Mouse (Mus musculus) MEL (cell line): ENCODE measurements at regions not wholly inside any gene's neighbourhood (a gene's known extent, or its start where the extent isn't known, plus 50 kb on each side); places are given as distances from the start of the nearest gene placed in this dataset.

ENCODE experiments used
- DNase-seq: peaks from one replicate; pipeline ENCODE4 v3.0.0; 2011; ENCODE audit warnings: low read depth, low spot score
- H3K27ac ChIP-seq: 2 replicates; pipeline ENCODE4 v1.5.1; 2012; ENCODE audit warnings: low read depth, mild to moderate bottlenecking, control low read depth, low read length, moderate library complexity; ENCODE audit not compliant: control insufficient read depth
- H3K27me3 ChIP-seq, 2 experiments: fragments of 150-350 bp in 1 of 2; sonication (generic) in 1 of 2; 2 replicates each; pipeline ENCODE4 v1.6.1; 2012; ENCODE audit warnings: low read length in 2 of 2, mild to moderate bottlenecking in 2 of 2, improper control_type of control experiment in 1 of 2, moderate library complexity in 1 of 2; ENCODE audit not compliant: insufficient read depth in 2 of 2, control insufficient read depth in 1 of 2
- H3K36me3 ChIP-seq, 2 experiments: 2 replicates each; pipeline ENCODE4 v1.6.1; 2012 to 2014; ENCODE audit warnings: low read length in 2 of 2, improper control_type of control experiment in 1 of 2, inconsistent platforms in 1 of 2, mild to moderate bottlenecking in 1 of 2; ENCODE audit not compliant: insufficient read depth in 2 of 2, control insufficient read depth in 1 of 2
- H3K4me1 ChIP-seq, 2 experiments: fragments of 150-350 bp in 1 of 2; sonication (generic) in 1 of 2; 2 replicates each; pipeline ENCODE4 v1.6.1; 2012; ENCODE audit warnings: low read length in 2 of 2, improper control_type of control experiment in 1 of 2, mild to moderate bottlenecking in 1 of 2; ENCODE audit not compliant: insufficient read depth in 2 of 2, control insufficient read depth in 1 of 2
- H3K4me3 ChIP-seq, 2 experiments: fragments of 150-350 bp in 1 of 2; sonication (generic) in 1 of 2; 2 replicates each; pipeline ENCODE4 v1.5.1; 2012; ENCODE audit warnings: low read depth in 2 of 2, low read length in 2 of 2, mild to moderate bottlenecking in 2 of 2, moderate library complexity in 2 of 2, control low read depth in 1 of 2, improper control_type of control experiment in 1 of 2; ENCODE audit not compliant: control insufficient read depth in 1 of 2, insufficient read depth in 1 of 2
- H3K79me2 ChIP-seq: 2 replicates; pipeline ENCODE4 v1.6.1; 2012; ENCODE audit warnings: mild to moderate bottlenecking, low read length, moderate library complexity; ENCODE audit not compliant: control insufficient read depth, poor library complexity, insufficient read depth
- H3K9ac ChIP-seq: 2 replicates; pipeline ENCODE4 v1.6.1; 2012; ENCODE audit warnings: low read depth, mild to moderate bottlenecking, control low read depth, low read length, moderate library complexity; ENCODE audit not compliant: control insufficient read depth, poor library complexity, severe bottlenecking
- H3K9me3 ChIP-seq: fragments of 150-350 bp; sonication (generic); replicated peaks from 2 replicates; pipeline ENCODE4 v1.6.1; 2012; ENCODE audit warnings: mild to moderate bottlenecking, low read length, improper control_type of control experiment, moderate library complexity; ENCODE audit not compliant: insufficient read depth
- BHLHE40 ChIP-seq: IDR thresholded peaks from 2 replicates; pipeline ENCODE4 v1.6.1; 2012; ENCODE audit warnings: low read depth, mild to moderate bottlenecking, inconsistent platforms, low read length, improper control_type of control experiment, borderline replicate concordance
- CTCF ChIP-seq, 3 experiments: IDR thresholded peaks in 2 of 3; conservative IDR thresholded peaks in 1 of 3; 2 replicates each; pipeline ENCODE4 v1.5.1; 2011 to 2012; ENCODE audit warnings: low read length in 3 of 3, low read depth in 2 of 3, mild to moderate bottlenecking in 2 of 3, improper control_type of control experiment in 1 of 3, inconsistent platforms in 1 of 3, mixed read lengths in 1 of 3, moderate library complexity in 1 of 3; ENCODE audit not compliant: control insufficient read depth in 1 of 3, insufficient read depth in 1 of 3, poor library complexity in 1 of 3, severe bottlenecking in 1 of 3
- ELF1 ChIP-seq: IDR thresholded peaks from 2 replicates; pipeline ENCODE4 v1.6.1; 2014; ENCODE audit warnings: low read depth, mild to moderate bottlenecking, inconsistent platforms, low read length, improper control_type of control experiment, moderate library complexity
- ETS1 ChIP-seq: IDR thresholded peaks from 2 replicates; pipeline ENCODE4 v1.6.1; 2012; ENCODE audit warnings: low read depth, mild to moderate bottlenecking, inconsistent platforms, low read length, improper control_type of control experiment, moderate library complexity
- GATA1 ChIP-seq: IDR thresholded peaks from 2 replicates; pipeline ENCODE4 v1.6.1; 2011; ENCODE audit warnings: low read depth, low read length, improper control_type of control experiment
- HCFC1 ChIP-seq: IDR thresholded peaks from 2 replicates; pipeline ENCODE4 v1.6.1; 2012; ENCODE audit warnings: low read depth, mild to moderate bottlenecking, inconsistent platforms, low read length, improper control_type of control experiment, moderate library complexity
- KAT2A ChIP-seq: conservative IDR thresholded peaks from 2 replicates; pipeline ENCODE4 v1.6.1; 2012; ENCODE audit warnings: low read depth, low read length, improper control_type of control experiment, inconsistent platforms
- MAX ChIP-seq: IDR thresholded peaks from 2 replicates; pipeline ENCODE4 v1.6.1; 2011; ENCODE audit warnings: low read length, improper control_type of control experiment
- MYB ChIP-seq: IDR thresholded peaks from 2 replicates; pipeline ENCODE4 v1.6.1; 2011; ENCODE audit warnings: mild to moderate bottlenecking, low read depth, low read length, improper control_type of control experiment
- MYC ChIP-seq: IDR thresholded peaks from 2 replicates; pipeline ENCODE4 v1.6.1; 2011; ENCODE audit warnings: low read depth, mild to moderate bottlenecking, low read length, improper control_type of control experiment, moderate library complexity
- NELFE ChIP-seq: IDR thresholded peaks from 2 replicates; pipeline ENCODE4 v1.6.1; 2011; ENCODE audit warnings: low read depth, low read length, improper control_type of control experiment
- POLR2AphosphoS5 ChIP-seq: IDR thresholded peaks from 2 replicates; pipeline ENCODE4 v1.6.1; 2012; ENCODE audit warnings: low read depth, borderline replicate concordance, mild to moderate bottlenecking, inconsistent platforms, low read length, moderate library complexity, mixed read lengths
- RAD21 ChIP-seq: IDR thresholded peaks from 2 replicates; pipeline ENCODE4 v1.6.1; 2011; ENCODE audit warnings: mild to moderate bottlenecking, low read depth, low read length, improper control_type of control experiment
- UBTF ChIP-seq: IDR thresholded peaks from 2 replicates; pipeline ENCODE4 v1.6.1; 2012; ENCODE audit warnings: low read depth, mild to moderate bottlenecking, inconsistent platforms, low read length, improper control_type of control experiment, moderate library complexity, borderline replicate concordance; ENCODE audit not compliant: insufficient read depth
- USF2 ChIP-seq, 2 experiments: IDR thresholded peaks; 2 replicates each; pipeline ENCODE4 v1.6.1; 2011 to 2012; ENCODE audit warnings: improper control_type of control experiment in 2 of 2, low read length in 2 of 2, borderline replicate concordance in 1 of 2, inconsistent platforms in 1 of 2, low read depth in 1 of 2, mild to moderate bottlenecking in 1 of 2; ENCODE audit not compliant: insufficient read depth in 1 of 2
- ZNF384 ChIP-seq: IDR thresholded peaks from 2 replicates; pipeline ENCODE4 v1.6.1; 2012; ENCODE audit warnings: low read depth, mild to moderate bottlenecking, inconsistent platforms, low read length, improper control_type of control experiment

DNA sequence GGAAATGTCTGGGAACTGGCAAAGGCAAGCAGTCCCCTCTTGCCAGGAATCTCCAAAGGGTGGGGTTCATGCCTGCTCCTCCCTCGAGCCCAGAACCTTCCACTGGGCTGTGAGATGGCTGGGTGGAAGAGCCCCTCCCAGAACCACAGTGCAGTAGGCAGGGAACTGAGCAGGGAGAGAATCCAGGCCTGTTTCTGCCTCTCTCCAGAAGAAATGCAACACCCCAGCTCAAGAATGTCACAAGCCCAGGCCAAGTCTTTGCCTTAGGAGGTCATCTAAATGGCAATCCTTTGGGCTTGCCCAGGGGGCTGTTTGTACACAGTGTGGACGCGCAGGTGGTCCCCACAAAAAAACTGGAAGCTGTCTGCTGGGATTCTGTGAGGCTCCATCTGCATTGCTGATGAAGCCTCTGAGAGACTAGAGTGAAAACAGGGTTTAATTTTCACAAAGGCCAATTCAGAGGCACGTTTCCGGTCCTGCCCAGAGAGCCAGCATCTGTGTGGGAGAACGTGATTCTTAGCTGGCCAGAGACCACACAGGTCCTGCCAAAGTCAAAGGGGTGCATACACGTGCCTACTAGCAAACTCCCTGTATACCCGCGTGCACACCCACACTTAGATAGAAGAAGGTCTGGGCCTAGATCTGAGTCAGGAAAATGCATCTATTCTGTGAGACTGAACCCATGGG lies 129.0 kb downstream of the Hmg20a start:
- Histone ChIP-seq H3K27ac (no peak overlapping the region), H3K9ac (no peak overlapping the region), H3K79me2 (no peaks in the 10 kb centered on the region), H3K4me1 (peaks cover 0 to 4% of the 10 kb centered on the region in 2 experiments; a peak in 1 of 4 replicates), H3K36me3 (no peaks in the 10 kb centered on the region), H3K9me3 (no peaks in the 10 kb centered on the region), H3K4me3 (no peak overlapping the region), H3K27me3 (peaks cover 0 to under 1% of the 10 kb centered on the region in 2 experiments; a peak in 3 of 4 replicates)
- no peak for DNase-seq
- TF ChIP-seq HCFC1: no peak
- no peak for TF ChIP-seq KAT2A
- no peak for TF ChIP-seq USF2 (IDR thresholded peaks at IDR 0.05; ENCODE audit: borderline replicate concordance in 1 of 2, insufficient read depth in 1 of 2, low read depth in 1 of 2, low read length in 2 of 2)
- no peak for TF ChIP-seq ELF1
- TF ChIP-seq GATA1: no peak
- TF ChIP-seq BHLHE40: no peak
- TF ChIP-seq RAD21: no peak
- TF ChIP-seq MYB: no peak
- no peak for TF ChIP-seq ETS1
- TF ChIP-seq POLR2AphosphoS5: no peak
- no peak for TF ChIP-seq ZNF384

DNA sequence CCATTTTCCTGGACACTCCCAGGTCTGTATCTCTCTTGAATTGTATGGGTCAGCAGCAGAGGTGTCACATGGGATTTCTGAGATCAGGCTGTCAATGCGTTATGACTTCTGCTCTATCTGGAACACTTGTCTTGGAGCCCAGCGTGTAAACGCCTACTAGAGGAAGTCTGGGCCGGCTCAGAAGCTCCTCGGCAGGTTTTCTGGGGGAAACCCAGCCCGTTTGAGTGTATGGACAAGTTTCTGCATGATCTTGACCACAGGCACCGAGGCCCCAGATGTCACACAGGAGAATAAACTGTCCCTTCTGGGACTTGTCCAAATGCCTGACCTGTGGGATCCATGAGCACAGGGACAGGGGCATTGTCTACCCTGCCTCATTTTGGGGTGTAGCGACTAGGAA lies 131.4 kb downstream of the Hmg20a start:
- H3K4me1 ChIP-seq: peaks cover 0 to 4% of the 10 kb centered on the region in 2 experiments; a peak in 1 of 4 replicates
- DNase-seq: no peak
- no peaks in the 10 kb centered on the region for H3K36me3 ChIP-seq
- no peaks in the 10 kb centered on the region for H3K9me3 ChIP-seq
- H3K79me2 ChIP-seq: no peaks in the 10 kb centered on the region
- H3K27me3 ChIP-seq: no peaks in the 10 kb centered on the region; a peak in 2 of 4 replicates
- no peak for TF ChIP-seq ZNF384
- TF ChIP-seq NELFE: no peak
- no peak for TF ChIP-seq USF2 (IDR thresholded peaks at IDR 0.05; ENCODE audit: borderline replicate concordance in 1 of 2, insufficient read depth in 1 of 2, low read depth in 1 of 2, low read length in 2 of 2)
- TF ChIP-seq MAX: no peak
- no peak for TF ChIP-seq MYC
- TF ChIP-seq RAD21: no peak
- TF ChIP-seq CTCF (IDR thresholded peaks at IDR 0.05 in 2 of 3, conservative IDR thresholded peaks at IDR 0.05 in 1 of 3; ENCODE audit: control insufficient read depth in 1 of 3, insufficient read depth in 1 of 3, low read depth in 2 of 3, low read length in 3 of 3, poor library complexity in 1 of 3, severe bottlenecking in 1 of 3): no peak
- no peak for TF ChIP-seq UBTF
- TF ChIP-seq, all 39 proteins: peak for 0
- Histone ChIP-seq H3K9ac (no peak overlapping the region), H3K4me3 (no peak overlapping the region), H3K27ac (no peak overlapping the region)
